Mouse (Mus musculus) ES-Bruce4 (cell line): Measurements from ENCODE around the gene Cd80. TPM values are rescaled to one million over a fixed set of nuclear protein-coding genes. Genes with fewer than 3 reads are reported as not detected.
A peak's percentile ranks its signal among the peaks of the same experiment; 100 is the strongest.

Experiments
- H3K27ac ChIP-seq: 2 replicates; pipeline ENCODE4 v1.5.1; 2012; ENCODE audit warnings: low read length, inconsistent platforms; ENCODE audit not compliant: insufficient read depth
- H3K27me3 ChIP-seq: 2 replicates; pipeline ENCODE4 v1.6.1; 2012; ENCODE audit warnings: mild to moderate bottlenecking, low read length, inconsistent platforms; ENCODE audit not compliant: control insufficient read depth, poor library complexity, insufficient read depth, severe bottlenecking
- H3K36me3 ChIP-seq: 2 replicates; pipeline ENCODE4 v1.6.1; 2012; ENCODE audit warnings: inconsistent platforms, mild to moderate bottlenecking, low read length, moderate library complexity; ENCODE audit not compliant: control insufficient read depth, poor library complexity, insufficient read depth, severe bottlenecking
- H3K4me1 ChIP-seq: one replicate; pipeline ENCODE4 v1.8.1; 2011; ENCODE audit warnings: low read length; ENCODE audit not compliant: control insufficient read depth, insufficient read depth
- H3K4me3 ChIP-seq: 2 replicates; pipeline ENCODE4 v1.5.1; 2011; ENCODE audit warnings: low read depth, mild to moderate bottlenecking, low read length
- H3K9ac ChIP-seq: 2 replicates; pipeline ENCODE4 v1.6.1; 2012; ENCODE audit warnings: low read depth, mild to moderate bottlenecking, inconsistent platforms; ENCODE audit not compliant: poor library complexity, severe bottlenecking
- H3K9me3 ChIP-seq: replicated peaks from 2 replicates; pipeline ENCODE4 v1.6.1; 2012; ENCODE audit warnings: mild to moderate bottlenecking, low read length, inconsistent platforms; ENCODE audit not compliant: control insufficient read depth, poor library complexity, insufficient read depth, severe bottlenecking
- CTCF ChIP-seq: IDR thresholded peaks from one replicate; pipeline ENCODE4 v1.8.1; 2011; ENCODE audit warnings: low read depth, low read length
- EP300 ChIP-seq: IDR thresholded peaks from 2 replicates; pipeline ENCODE4 v1.6.1; 2011; ENCODE audit warnings: low read depth, low read length; ENCODE audit not compliant: insufficient read depth
- POLR2A ChIP-seq: IDR thresholded peaks from one replicate; pipeline ENCODE4 v1.8.1; 2011; ENCODE audit warnings: low read length; ENCODE audit not compliant: insufficient read depth
- polyA plus RNA-seq: library from polyadenylated mRNA; stranded (reverse); fragments of >200 nt; gene quantifications from 2 replicates; pipeline ENCODE4 v1.2.4, GENCODE M21; 2011; ENCODE audit warnings: low read depth; ENCODE audit not compliant: missing spikeins, insufficient read depth, insufficient read length

Cd80 gene
- polyA plus RNA-seq, 1 experiment: 1.3 TPM

- Histone ChIP-seq H3K4me3 (no peak overlapping the region), H3K9me3 (no peaks in the 10 kb centered on the region), H3K27ac (no peak overlapping the region), H3K9ac (no peak overlapping the region), H3K27me3 (no peaks in the 10 kb centered on the region), H3K36me3 (no peaks in the 10 kb centered on the region), H3K4me1 (no peaks in the 10 kb centered on the region)
- TF ChIP-seq CTCF (no peak), EP300 (no peak), POLR2A (no peak)
Measured at GRCm38 (mm10) chr16:38496604-38497140, 41.3 kb downstream of the Cd80 start.

DNA sequence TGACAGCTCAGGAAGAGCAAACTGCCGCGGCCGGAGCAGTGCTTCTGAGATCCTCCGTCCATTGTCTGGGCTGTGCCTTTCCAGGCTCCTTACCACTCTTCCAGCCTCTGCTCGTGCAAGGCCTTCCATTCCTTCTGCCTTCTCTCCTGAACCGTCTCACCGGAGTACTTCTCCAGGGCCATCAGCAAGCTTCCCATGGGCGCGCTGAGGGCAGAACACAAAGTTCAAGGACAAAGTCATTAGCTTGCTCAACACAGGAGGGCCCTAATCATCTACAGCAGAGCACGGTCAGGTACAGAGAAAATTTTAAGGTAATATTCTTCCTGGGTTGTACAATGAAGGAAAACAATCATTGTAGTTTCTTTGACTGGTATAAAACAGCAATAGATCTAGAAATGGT is 47.1 kb downstream of the Cd80 start:
- Histone ChIP-seq H3K9me3 (no peaks in the 10 kb centered on the region), H3K27ac (no peak overlapping the region), H3K9ac (no peak overlapping the region), H3K4me1 (no peaks in the 10 kb centered on the region), H3K4me3 (no peak overlapping the region), H3K36me3 (no peaks in the 10 kb centered on the region), H3K27me3 (no peaks in the 10 kb centered on the region)
- TF ChIP-seq POLR2A: no peak
- TF ChIP-seq EP300: no peak
- TF ChIP-seq CTCF: no peak

DNA sequence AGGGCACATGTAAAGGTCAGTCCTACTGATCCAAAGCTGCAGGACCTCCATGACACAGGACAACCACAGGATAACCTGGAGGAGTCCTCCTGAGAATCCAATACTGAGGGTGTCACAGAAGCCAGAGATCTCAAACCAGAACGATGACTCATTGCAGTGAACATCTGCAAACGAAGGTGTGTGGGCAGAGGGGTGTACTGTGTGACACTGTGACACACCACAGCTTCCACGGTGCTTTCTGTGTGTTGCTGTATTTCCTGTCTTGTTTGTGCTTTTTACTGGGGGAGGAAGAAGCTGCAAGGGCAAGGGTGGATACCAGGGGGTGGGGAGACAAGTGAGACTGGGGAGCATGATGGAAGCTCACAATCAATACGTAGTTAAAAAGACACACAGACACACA is 48.2 kb downstream of the Cd80 start:
- Histone ChIP-seq H3K4me1 (no peaks in the 10 kb centered on the region), H3K27ac (no peak overlapping the region), H3K9ac (no peak overlapping the region), H3K4me3 (no peak overlapping the region), H3K36me3 (0 out of 2 replicates have a peak, but pooled peaks cover 2% of the 10 kb centered on the region), H3K9me3 (no peaks in the 10 kb centered on the region), H3K27me3 (no peaks in the 10 kb centered on the region)
- no peak for TF ChIP-seq EP300
- TF ChIP-seq POLR2A: no peak
- TF ChIP-seq CTCF: no peak

DNA sequence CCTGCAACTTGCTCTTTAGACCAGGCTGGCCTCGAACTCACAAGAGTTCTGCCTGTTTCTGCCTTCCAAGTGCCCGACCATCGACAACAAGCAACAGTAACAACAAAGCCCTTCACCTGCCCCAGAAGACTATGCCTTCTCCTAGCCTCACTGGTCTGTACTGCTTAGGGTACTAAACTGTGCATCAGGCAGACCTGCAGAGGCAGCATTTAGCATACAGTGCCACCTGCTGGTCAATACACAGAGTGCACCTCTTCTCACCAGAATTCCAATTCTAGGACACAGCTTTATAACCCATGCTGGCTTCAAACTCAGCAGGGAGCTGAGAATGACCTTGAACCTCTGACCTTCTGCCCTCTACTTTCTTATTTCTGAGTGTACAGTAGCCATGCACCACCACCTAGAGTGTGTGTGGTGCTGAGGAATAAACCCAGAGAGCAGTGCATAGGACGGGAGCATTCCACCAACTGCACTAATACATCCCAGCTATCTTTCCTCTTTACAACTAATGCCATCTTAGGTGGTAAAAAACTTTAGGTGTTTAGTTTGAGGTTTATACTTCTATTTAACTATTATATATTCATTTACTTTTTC is 50.8 kb downstream of the Cd80 start:
- no peaks in the 10 kb centered on the region for H3K4me1 ChIP-seq
- H3K9me3 ChIP-seq: no peaks in the 10 kb centered on the region
- no peak overlapping the region for H3K9ac ChIP-seq
- no peaks in the 10 kb centered on the region for H3K27me3 ChIP-seq
- no peak overlapping the region for H3K27ac ChIP-seq
- no peak for TF ChIP-seq POLR2A
- TF ChIP-seq CTCF: peak; percentile 75
- no peak for TF ChIP-seq EP300
- 0 out of 2 replicates have a peak, but pooled peaks cover 2% of the 10 kb centered on the region for H3K36me3 ChIP-seq
- H3K4me3 ChIP-seq: no peak overlapping the region

- no peak overlapping the region for H3K4me3 ChIP-seq
Measured at GRCm38 (mm10) chr16:38510846-38511245, 55.5 kb downstream of the Cd80 start.

GRCm38 (mm10) chr16:38519140-38519539 is 63.8 kb downstream of the Cd80 start:
- Histone ChIP-seq H3K36me3 (peaks cover 25% of the 10 kb centered on the region), H3K27ac (no peak overlapping the region), H3K9ac (no peak overlapping the region), H3K4me3 (no peak overlapping the region), H3K9me3 (no peaks in the 10 kb centered on the region), H3K4me1 (peaks cover 1% of the 10 kb centered on the region), H3K27me3 (no peaks in the 10 kb centered on the region)
- TF ChIP-seq CTCF: no peak
- no peak for TF ChIP-seq EP300
- no peak for TF ChIP-seq POLR2A

More at GRCm38 (mm10) chr16:38510846-38511245, 55.5 kb downstream of the Cd80 start:
- Histone ChIP-seq H3K9me3 (no peaks in the 10 kb centered on the region), H3K27ac (no peak overlapping the region), H3K36me3 (0 out of 2 replicates have a peak, but pooled peaks cover 7% of the 10 kb centered on the region), H3K4me1 (no peaks in the 10 kb centered on the region), H3K27me3 (no peaks in the 10 kb centered on the region), H3K9ac (no peak overlapping the region)
- TF ChIP-seq CTCF (no peak), POLR2A (no peak), EP300 (no peak)
